Mouse (Mus musculus) midbrain, embryonic 12.5 days (tissue): ENCODE measurements around the gene 5730596B20Rik. TPM values are rescaled to one million over a fixed set of nuclear protein-coding genes. Genes with fewer than 3 reads are reported as not detected.

Experiments
- ATAC-seq: fragments of 200-750 bp; cut with Nextera tagmentation; 2 replicates; pipeline ENCODE4 v1.8.0; 2017; ENCODE audit warnings: low read depth, moderate TSS enrichment, moderate library complexity; ENCODE audit not compliant: low FRiP score
- H3K27ac ChIP-seq: fragments of 300-500 bp; sonication (generic); replicated peaks from 2 replicates; pipeline ENCODE4 v1.5.1; 2016; ENCODE audit warnings: mild to moderate bottlenecking
- H3K27me3 ChIP-seq: fragments of 300-500 bp; sonication (generic); 2 replicates; pipeline ENCODE4 v1.6.1; 2016; ENCODE audit warnings: mild to moderate bottlenecking
- H3K36me3 ChIP-seq: fragments of 300-500 bp; sonication (generic); 2 replicates; pipeline ENCODE4 v1.6.1; 2016
- H3K4me1 ChIP-seq: fragments of 300-500 bp; sonication (generic); 2 replicates; pipeline ENCODE4 v1.6.1; 2016
- H3K4me2 ChIP-seq: fragments of 300-500 bp; sonication (generic); replicated peaks from 2 replicates; pipeline ENCODE4 v1.6.1; 2016; ENCODE audit warnings: mild to moderate bottlenecking, moderate library complexity
- H3K4me3 ChIP-seq: fragments of 300-500 bp; sonication (generic); 2 replicates; pipeline ENCODE4 v1.5.1; 2016; ENCODE audit warnings: mild to moderate bottlenecking
- H3K9ac ChIP-seq: fragments of 300-500 bp; sonication (generic); replicated peaks from 2 replicates; pipeline ENCODE4 v1.6.1; 2016; ENCODE audit warnings: mild to moderate bottlenecking, moderate library complexity
- H3K9me3 ChIP-seq: fragments of 300-500 bp; sonication (generic); 2 replicates; pipeline ENCODE4 v1.6.1; 2016; ENCODE audit warnings: mild to moderate bottlenecking
- WGBS: fragments of 180-500 bp; shearing (Covaris S2); methylation state at CpG from one replicate; pipeline ENCODE4 v1.1.7; 2016; 5-methylcytosine and 5-hydroxymethylcytosine counted together
- polyA plus RNA-seq: library from polyadenylated mRNA; unstranded; fragments of >200 nt; fragmentation: Nextera tagmentation; extraction: Ambion mirVana; gene quantifications from 2 replicates; pipeline ENCODE4 v1.2.1, GENCODE M21; 2016

The 5730596B20Rik gene
- polyA plus RNA-seq, result not detected in 2 replicates

DNA sequence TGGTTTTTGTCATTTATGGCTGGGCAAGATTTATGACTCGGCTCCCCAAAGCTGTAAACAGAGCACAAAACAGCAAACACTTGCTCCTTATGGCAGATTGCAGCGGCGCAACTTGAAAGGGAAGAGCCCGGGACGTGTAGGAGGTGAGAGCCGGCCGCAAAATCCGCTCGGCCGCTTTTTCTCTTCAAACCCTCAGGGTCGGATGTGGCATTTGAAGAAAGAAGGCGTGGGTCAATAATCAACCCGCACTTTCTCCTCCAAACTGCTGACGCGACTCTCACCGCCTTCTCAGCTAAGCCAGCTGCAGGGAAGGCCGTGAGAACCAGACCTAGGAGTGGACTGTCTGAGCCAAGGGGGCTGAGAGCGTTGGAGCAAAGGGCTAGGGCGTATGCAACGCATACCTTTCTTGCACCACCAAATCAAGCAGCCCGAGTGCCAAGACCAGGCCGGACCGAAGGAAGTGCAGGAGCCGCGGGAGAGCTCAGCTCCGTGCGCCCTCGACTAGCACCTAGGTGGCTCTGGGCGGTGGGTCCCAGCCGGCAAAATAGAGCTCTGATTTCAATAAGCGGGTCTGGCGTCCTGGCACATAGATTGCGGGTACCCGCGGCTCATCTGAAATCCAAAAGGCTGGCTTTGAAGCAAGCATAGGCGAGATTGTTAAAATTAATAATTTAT lies at the start of gene 5730596B20Rik:
TSS of gene 5730596B20Rik (plus strand) at position 438 of the 675 bp plus-strand sequence.
- Histone ChIP-seq H3K36me3 (no peaks in the 10 kb centered on the region), H3K4me1 (peaks cover 7% of the 10 kb centered on the region), H3K4me2 (no peak within 1 kb of the TSS), H3K27ac (no peak within 1 kb of the TSS), H3K9ac (no peak within 1 kb of the TSS), H3K9me3 (no peaks in the 10 kb centered on the region), H3K27me3 (peaks cover 96% of the 10 kb centered on the region), H3K4me3 (no peak within 1 kb of the TSS)
- WGBS, result under 1% methylated on average over 36 of the region's 36 CpGs
- no peak for ATAC-seq

DNA sequence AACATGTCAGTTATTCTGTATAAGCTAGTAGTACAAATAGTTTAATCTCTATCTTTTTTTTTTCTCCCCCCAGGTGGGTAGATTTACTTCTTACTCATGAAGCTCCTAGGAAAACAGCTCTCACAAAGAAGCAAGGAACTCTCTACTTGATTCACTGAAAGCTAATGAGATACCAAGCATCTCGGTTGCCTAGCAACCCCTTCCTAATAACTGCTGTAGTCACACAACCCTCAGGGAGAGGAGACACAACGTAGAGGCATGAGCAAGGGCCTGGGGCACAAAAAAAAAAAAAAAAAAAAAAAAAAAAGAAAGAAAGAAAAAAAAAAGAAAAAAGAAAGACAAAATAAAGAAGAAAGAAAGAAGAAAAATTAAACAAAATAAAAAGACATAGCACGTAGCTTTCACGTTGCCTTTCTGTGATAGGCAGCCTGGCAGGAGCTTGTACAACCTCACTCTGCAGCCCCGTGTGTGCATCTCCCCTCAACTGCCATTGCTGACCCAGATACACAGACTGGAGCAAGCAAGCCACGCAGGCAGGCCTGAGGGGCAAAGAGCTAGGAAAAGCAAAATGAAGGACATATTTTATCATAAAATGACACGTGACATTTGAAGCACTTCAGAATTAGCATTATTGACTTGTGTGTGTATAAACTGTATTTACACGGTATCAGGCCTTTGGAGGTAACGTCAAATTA lies 39.3 kb upstream of the 5730596B20Rik start:
- H3K27me3 ChIP-seq, result peaks cover 4% of the 10 kb centered on the region
- H3K9ac ChIP-seq, result no peak overlapping the region
- no peaks in the 10 kb centered on the region for H3K9me3 ChIP-seq
- H3K27ac ChIP-seq, result no peak overlapping the region
- H3K4me3 ChIP-seq, result no peak overlapping the region
- H3K4me2 ChIP-seq, result no peak overlapping the region
- H3K4me1 ChIP-seq, result 0 out of 2 replicates have a peak, but pooled peaks cover 3% of the 10 kb centered on the region
- no peak for ATAC-seq
- WGBS, result 62% methylated on average over 9 of the region's 9 CpGs
- H3K36me3 ChIP-seq, result no peaks in the 10 kb centered on the region

DNA sequence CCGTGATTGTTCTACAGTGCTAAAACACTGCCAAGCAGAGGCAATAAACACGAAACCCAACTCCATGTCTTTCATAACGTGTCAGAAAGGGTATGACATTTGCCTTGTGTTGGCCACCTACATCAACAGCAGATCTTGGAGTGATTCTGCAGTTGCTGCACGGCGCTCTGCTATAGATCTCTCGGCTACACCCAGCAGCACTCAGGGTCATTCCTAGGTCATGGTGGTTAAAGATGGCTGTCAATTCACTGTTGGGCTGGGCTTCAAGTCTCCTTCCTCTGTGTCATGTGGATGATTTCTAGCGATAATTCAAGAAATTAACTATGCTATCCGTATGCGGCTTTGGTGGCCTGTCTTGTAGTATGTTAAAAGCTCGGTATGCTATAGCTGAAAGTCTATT lies 38.7 kb upstream of the 5730596B20Rik start:
- Histone ChIP-seq H3K4me1 (0 out of 2 replicates have a peak, but pooled peaks cover 3% of the 10 kb centered on the region), H3K36me3 (no peaks in the 10 kb centered on the region), H3K4me2 (no peak overlapping the region), H3K4me3 (no peak overlapping the region), H3K27me3 (peaks cover 4% of the 10 kb centered on the region), H3K9ac (no peak overlapping the region), H3K27ac (no peak overlapping the region), H3K9me3 (no peaks in the 10 kb centered on the region)
- ATAC-seq, result no peak
- 82% methylated on average over 10 of the region's 10 CpGs for WGBS

DNA sequence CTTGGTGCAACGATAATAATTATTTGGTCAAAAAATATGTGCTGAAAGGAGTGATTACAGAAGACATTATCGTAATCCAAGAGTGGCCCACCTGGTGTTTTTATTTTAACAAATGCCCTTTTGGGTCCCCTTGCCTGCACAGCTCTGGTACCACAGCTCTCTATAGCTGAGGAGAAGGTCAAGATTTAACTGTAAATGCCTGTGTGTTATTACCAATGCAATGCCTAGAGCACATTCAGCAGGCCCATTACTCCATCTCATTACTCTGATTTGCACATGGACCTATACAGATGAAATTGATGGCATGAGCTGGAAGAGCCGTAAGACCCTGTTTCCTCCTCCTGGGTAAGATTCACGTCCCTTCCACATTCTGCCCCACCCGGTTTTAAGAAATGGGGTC lies 38.2 kb upstream of the 5730596B20Rik start:
- no peak overlapping the region for H3K4me3 ChIP-seq
- H3K27ac ChIP-seq, result no peak overlapping the region
- no peak overlapping the region for H3K4me2 ChIP-seq
- no peaks in the 10 kb centered on the region for H3K9me3 ChIP-seq
- H3K4me1 ChIP-seq, result 0 out of 2 replicates have a peak, but pooled peaks cover 3% of the 10 kb centered on the region
- peaks cover 4% of the 10 kb centered on the region for H3K27me3 ChIP-seq
- no peaks in the 10 kb centered on the region for H3K36me3 ChIP-seq
- no peak overlapping the region for H3K9ac ChIP-seq
- ATAC-seq, result no peak
- 89% methylated on average over 5 of the region's 5 CpGs for WGBS

DNA sequence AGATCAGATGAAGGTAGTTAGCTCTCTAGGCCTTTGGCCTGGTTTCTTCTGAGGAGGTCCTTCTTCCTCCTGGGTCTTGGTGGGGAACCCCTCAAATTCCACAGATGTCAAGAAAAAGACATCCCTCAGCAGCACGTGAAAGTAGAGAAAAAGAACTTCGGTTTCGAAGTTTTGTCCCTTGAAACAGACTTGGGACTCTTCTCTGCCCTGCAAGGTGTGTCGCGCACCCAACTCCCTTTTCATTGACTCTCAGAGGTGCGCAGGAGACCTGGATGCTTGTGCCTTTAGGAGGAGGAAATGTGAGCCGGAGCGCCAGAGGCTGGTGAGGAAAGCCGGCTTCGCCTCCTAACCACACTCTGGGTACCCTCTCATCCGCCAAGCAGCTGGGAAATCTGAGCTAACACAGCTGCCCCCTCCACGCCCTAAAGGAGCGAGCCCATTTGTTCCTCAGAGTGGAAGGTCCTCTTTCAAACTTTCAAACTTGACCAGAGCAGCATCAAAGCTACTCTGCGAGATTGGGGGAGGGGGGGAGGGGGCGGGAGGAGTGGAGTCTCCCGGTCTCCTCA lies 26.8 kb upstream of the 5730596B20Rik start:
- Histone ChIP-seq H3K9ac (no peak overlapping the region), H3K27ac (no peak overlapping the region), H3K36me3 (no peaks in the 10 kb centered on the region), H3K27me3 (peaks cover 92% of the 10 kb centered on the region), H3K9me3 (no peaks in the 10 kb centered on the region), H3K4me3 (no peak overlapping the region), H3K4me1 (no peaks in the 10 kb centered on the region), H3K4me2 (no peak overlapping the region)
- WGBS, result 3% methylated on average over 16 of the region's 16 CpGs
- no peak for ATAC-seq

DNA sequence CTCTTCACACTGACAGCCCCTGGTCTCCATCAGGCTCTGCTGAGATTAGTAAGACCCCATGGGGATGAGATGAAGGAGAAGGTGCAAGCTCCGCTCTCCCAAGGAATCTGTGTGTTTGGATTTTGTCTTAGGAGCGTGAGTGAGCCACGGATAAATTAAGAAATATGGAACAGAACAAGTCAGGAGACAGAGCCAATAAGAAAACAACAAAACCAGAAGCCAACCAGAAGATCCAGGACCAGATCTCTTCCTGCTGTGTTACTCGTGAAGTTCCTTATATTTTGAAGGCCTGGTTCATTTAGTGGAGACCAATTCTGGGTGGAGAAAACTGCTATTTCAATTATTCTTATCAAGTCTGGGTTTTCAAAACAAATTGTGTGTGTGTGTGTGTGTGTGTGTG lies 25.7 kb upstream of the 5730596B20Rik start:
- no peaks in the 10 kb centered on the region for H3K9me3 ChIP-seq
- H3K36me3 ChIP-seq, result no peaks in the 10 kb centered on the region
- H3K4me1 ChIP-seq, result no peaks in the 10 kb centered on the region
- ATAC-seq, result no peak
- H3K4me2 ChIP-seq, result no peak overlapping the region
- no peak overlapping the region for H3K9ac ChIP-seq
- no peak overlapping the region for H3K27ac ChIP-seq
- H3K27me3 ChIP-seq, result peaks cover 92% of the 10 kb centered on the region
- WGBS, result 3% methylated on average over 4 of the region's 4 CpGs
- no peak overlapping the region for H3K4me3 ChIP-seq

DNA sequence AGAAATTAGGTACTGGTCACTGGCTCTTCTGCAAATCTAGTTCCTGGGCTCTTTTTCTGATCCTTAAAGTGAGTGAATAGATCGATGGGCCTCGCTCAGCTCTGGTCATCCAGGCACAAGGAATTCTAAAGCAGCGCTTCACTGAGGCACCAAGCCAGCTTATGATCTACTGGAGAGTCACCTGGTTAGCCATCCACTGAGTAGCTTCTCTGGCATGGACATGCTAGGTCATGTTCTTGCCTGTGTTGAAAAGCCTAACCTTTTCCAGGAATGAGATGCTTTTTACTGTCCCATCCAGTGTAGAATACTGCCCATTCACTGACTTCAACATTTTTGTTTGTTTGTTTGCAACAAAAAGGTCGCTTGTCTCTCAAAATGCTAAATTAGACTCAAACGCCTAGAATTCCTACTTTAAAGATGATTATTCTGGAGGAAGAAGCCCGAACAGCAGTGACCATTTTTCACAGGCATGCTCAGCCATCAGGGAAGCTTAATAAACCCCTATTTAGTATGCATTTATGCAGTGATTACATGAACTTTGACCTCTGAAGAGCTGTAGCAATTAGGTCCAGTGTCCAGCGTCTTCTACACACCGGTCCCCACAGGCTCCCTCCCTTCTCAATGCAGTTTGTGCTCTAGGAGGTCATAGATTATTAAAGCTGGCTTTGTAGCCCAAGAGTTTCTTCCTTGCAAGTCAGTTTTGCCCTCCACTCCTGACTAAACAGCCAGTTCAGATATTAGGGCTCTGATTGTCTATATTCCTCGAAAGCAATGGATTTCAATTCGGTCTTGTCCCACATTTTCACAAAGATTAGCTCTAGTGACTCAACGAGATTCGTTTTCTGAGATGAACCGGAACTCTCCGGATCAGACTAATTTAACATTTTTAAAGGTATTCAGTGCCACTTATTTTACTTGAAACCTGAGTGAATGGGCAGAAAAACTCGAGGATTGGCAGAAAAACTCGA lies 24.8 kb upstream of the 5730596B20Rik start:
- no peak for ATAC-seq
- peaks cover 92% of the 10 kb centered on the region for H3K27me3 ChIP-seq
- no peak overlapping the region for H3K9ac ChIP-seq
- no peaks in the 10 kb centered on the region for H3K36me3 ChIP-seq
- H3K9me3 ChIP-seq, result no peaks in the 10 kb centered on the region
- no peak overlapping the region for H3K27ac ChIP-seq
- no peak overlapping the region for H3K4me2 ChIP-seq
- no peak overlapping the region for H3K4me3 ChIP-seq
- no peaks in the 10 kb centered on the region for H3K4me1 ChIP-seq
- 2% methylated on average over 16 of the region's 16 CpGs for WGBS

DNA sequence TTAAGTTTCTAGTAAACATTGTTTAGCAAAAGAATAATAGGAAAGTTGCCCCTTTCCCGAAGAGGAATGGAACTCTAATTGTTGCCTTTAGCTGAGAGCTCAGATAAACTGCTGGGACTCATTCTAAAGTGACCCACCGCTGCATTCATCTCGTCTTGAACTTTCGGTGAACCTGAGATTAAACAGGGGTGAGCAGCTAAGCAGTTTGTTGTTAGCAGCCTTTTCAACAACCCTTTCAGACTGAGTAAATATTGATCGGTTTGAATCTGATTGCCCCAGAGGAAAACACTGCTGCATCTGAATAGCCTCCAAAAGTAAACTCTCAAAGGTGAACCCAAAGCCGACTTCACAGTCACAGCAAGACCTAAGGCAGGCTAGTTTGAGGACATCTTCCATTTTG lies 24.0 kb upstream of the 5730596B20Rik start:
- H3K4me2 ChIP-seq, result no peak overlapping the region
- H3K4me3 ChIP-seq, result no peak overlapping the region
- WGBS, result 2% methylated on average over 6 of the region's 6 CpGs
- no peak overlapping the region for H3K27ac ChIP-seq
- no peaks in the 10 kb centered on the region for H3K9me3 ChIP-seq
- H3K36me3 ChIP-seq, result no peaks in the 10 kb centered on the region
- H3K4me1 ChIP-seq, result peaks cover 7% of the 10 kb centered on the region
- peaks cover 92% of the 10 kb centered on the region for H3K27me3 ChIP-seq
- no peak for ATAC-seq
- H3K9ac ChIP-seq, result no peak overlapping the region

DNA sequence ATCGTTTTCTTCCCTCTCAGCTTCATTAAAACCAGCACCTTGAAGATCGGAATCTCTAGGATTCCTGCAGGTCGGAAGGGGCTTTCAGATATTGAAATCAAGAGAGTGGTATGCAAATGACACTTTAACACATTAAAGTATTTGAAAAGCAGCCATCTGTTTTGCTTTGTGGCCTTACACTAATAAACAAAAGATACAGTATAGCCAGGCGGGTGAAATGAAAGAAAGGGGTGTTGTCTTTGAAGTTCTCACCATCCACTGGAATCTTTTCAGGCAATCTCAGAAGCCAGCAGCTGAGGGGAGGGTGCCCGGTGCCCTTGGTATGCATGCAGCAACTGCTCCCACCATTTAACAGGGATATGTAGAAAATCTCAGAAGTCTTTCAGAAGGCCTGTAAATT lies 23.3 kb upstream of the 5730596B20Rik start:
- Histone ChIP-seq H3K27me3 (peaks cover 96% of the 10 kb centered on the region), H3K9me3 (no peaks in the 10 kb centered on the region), H3K27ac (no peak overlapping the region), H3K36me3 (no peaks in the 10 kb centered on the region), H3K4me3 (no peak overlapping the region), H3K9ac (no peak overlapping the region), H3K4me1 (peaks cover 15% of the 10 kb centered on the region), H3K4me2 (no peak overlapping the region)
- WGBS, result 4% methylated on average over 5 of the region's 5 CpGs
- no peak for ATAC-seq

DNA sequence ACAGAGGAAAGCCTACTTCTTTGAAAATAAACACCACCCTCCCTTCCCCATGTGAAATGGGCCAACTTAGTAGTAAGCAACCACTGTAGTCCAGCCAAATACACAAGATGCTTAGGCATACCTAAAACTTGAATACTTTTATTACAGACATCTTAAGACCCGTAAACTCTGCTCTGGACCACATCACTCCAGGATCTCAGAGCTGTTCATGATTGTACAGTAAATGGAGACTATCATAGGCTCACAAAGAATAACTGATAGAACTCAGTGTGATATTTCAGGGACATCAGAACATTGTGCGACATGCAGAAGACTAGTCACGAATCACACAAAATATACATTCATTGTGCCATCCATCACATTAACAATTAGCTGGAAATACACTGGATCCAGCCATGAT lies 21.8 kb upstream of the 5730596B20Rik start:
- Histone ChIP-seq H3K4me1 (peaks cover 18% of the 10 kb centered on the region), H3K36me3 (no peaks in the 10 kb centered on the region), H3K9me3 (no peaks in the 10 kb centered on the region), H3K27me3 (peaks cover 97% of the 10 kb centered on the region), H3K27ac (no peak overlapping the region), H3K4me2 (no peak overlapping the region), H3K9ac (no peak overlapping the region), H3K4me3 (no peak overlapping the region)
- no peak for ATAC-seq
- WGBS, result 44% methylated on average over 3 of the region's 3 CpGs

DNA sequence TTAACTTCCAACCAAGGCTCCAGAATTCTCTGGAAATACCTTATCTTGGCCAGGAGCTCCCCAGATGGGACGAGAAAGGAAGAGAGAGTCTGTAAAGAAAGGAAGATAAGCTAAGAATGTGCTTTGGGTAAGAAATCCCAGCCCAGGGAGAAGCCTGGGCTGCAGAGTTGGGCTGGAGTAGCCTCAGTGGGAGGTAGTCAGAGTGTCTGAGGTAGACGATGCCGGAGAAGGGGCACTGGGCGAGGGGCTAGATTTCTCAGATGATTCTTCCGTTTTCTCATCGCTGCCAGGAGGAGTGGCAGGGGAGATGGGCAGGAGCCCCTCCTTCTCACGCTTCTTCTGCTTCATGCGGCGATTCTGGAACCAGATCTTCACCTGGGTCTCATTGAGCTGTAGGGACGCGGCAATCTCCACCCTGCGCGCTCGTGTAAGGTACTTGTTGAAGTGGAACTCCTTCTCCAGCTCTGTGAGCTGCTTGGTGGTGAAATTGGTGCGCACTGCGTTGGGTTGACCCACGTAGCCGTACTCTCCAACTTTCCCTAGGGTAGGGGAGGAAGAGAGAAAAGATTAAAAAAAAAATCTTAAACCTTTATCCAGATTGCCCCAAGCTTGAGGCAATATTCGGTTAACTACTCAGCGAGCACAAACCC lies 20.6 kb upstream of the 5730596B20Rik start:
- H3K4me3 ChIP-seq, result no peak overlapping the region
- H3K4me1 ChIP-seq, result peaks cover 18% of the 10 kb centered on the region
- H3K36me3 ChIP-seq, result no peaks in the 10 kb centered on the region
- H3K27ac ChIP-seq, result no peak overlapping the region
- ATAC-seq, result no peak
- WGBS, result 2% methylated on average over 20 of the region's 20 CpGs
- H3K9ac ChIP-seq, result no peak overlapping the region
- H3K27me3 ChIP-seq, result peaks cover 98% of the 10 kb centered on the region
- H3K9me3 ChIP-seq, result no peaks in the 10 kb centered on the region
- no peak overlapping the region for H3K4me2 ChIP-seq
